Mouse (Mus musculus): ENCODE results near the gene Nfkbil1.

Nfkbil1 gene

GRCm38 (mm10) chr17:35235614-35236389, at the start of gene Nfkbil1:
TSS of gene Nfkbil1 (minus strand) at chr17:35235792.
- DNase-seq = peak; percentile 98

GRCm38 (mm10) chr17:35280276-35280675, 44.7 kb upstream of the Nfkbil1 start:
- DNase-seq = no peak

GRCm38 (mm10) chr17:35278957-35279688, 43.5 kb upstream of the Nfkbil1 start:
- DNase-seq = no peak

- no peak for DNase-seq
Observed at GRCm38 (mm10) chr17:35278049-35278448, 42.5 kb upstream of the Nfkbil1 start.

- peak; percentile 14 for DNase-seq
Observed at GRCm38 (mm10) chr17:35276304-35276864, 40.8 kb upstream of the Nfkbil1 start.

GRCm38 (mm10) chr17:35274770-35275169, 39.2 kb upstream of the Nfkbil1 start:
- peak; percentile 83 for DNase-seq

- no peak for DNase-seq
Observed at GRCm38 (mm10) chr17:35272249-35272648, 36.7 kb upstream of the Nfkbil1 start.

GRCm38 (mm10) chr17:35269653-35270347, 34.2 kb upstream of the Nfkbil1 start:
- DNase-seq = peak; percentile 80

GRCm38 (mm10) chr17:35267399-35268086, 32.0 kb upstream of the Nfkbil1 start:
- no peak for DNase-seq

- DNase-seq = no peak
Observed at GRCm38 (mm10) chr17:35263523-35263883, 27.9 kb upstream of the Nfkbil1 start.

GRCm38 (mm10) chr17:35262664-35263522, 27.3 kb upstream of the Nfkbil1 start, which contains the start of gene H2-D1:
TSS of gene H2-D1 (plus strand) at chr17:35262730.
- DNase-seq = peak; percentile 92

- no peak for DNase-seq
Observed at GRCm38 (mm10) chr17:35261651-35262050, 26.1 kb upstream of the Nfkbil1 start.

GRCm38 (mm10) chr17:35259621-35260020, 24.0 kb upstream of the Nfkbil1 start:
- DNase-seq = no peak

GRCm38 (mm10) chr17:35258492-35259478, 23.2 kb upstream of the Nfkbil1 start:
- DNase-seq = no peak

- peak; percentile 89 for DNase-seq
Observed at GRCm38 (mm10) chr17:35257824-35258491, 22.4 kb upstream of the Nfkbil1 start.

- DNase-seq = no peak
Observed at GRCm38 (mm10) chr17:35257378-35257777, 21.8 kb upstream of the Nfkbil1 start.

GRCm38 (mm10) chr17:35255704-35256103, 20.1 kb upstream of the Nfkbil1 start:
- DNase-seq = no peak

GRCm38 (mm10) chr17:35255301-35255700, 19.7 kb upstream of the Nfkbil1 start:
- DNase-seq = no peak

GRCm38 (mm10) chr17:35254241-35255098, 18.9 kb upstream of the Nfkbil1 start:
- peak; percentile 66 for DNase-seq

Measured in embryo, embryonic 11 days (tissue).